Mouse (Mus musculus): ENCODE data around the gene Olfr780.
"Not testable (repeated sequence)": the region's sequence is repeated elsewhere in the genome, so short reads cannot be mapped to it uniquely, and the experiment has no call there.

Olfr780 gene

GRCm38 (mm10) chr10:129317817-129318216, at the start of gene Olfr780:
Olfr780 (plus strand) TSS chr10:129318117.
- in situ Hi-C loops (cut with MboI; ENCODE audit: low pct_unique_long_range_greater_than_20kb in 1 of 2, low sequenced_read_pairs in 2 of 2, unreplicated experiment in 1 of 2) = no loop called here

- in situ Hi-C loops (cut with MboI; ENCODE audit: low pct_unique_long_range_greater_than_20kb in 1 of 2, low sequenced_read_pairs in 2 of 2, unreplicated experiment in 1 of 2) = no loop called here
Observed at GRCm38 (mm10) chr10:129271081-129271535, 46.8 kb upstream of the Olfr780 start, which contains the start of gene Olfr777. Olfr777 (minus strand) TSS chr10:129271485.

- in situ Hi-C loops (cut with MboI; ENCODE audit: low pct_unique_long_range_greater_than_20kb in 1 of 2, low sequenced_read_pairs in 2 of 2, unreplicated experiment in 1 of 2) = not testable (repeated sequence)
Observed at GRCm38 (mm10) chr10:129312973-129313372, 4.9 kb upstream of the Olfr780 start.

GRCm38 (mm10) chr10:129313521-129313920, 4.4 kb upstream of the Olfr780 start:
- in situ Hi-C loops (cut with MboI; ENCODE audit: low pct_unique_long_range_greater_than_20kb in 1 of 2, low sequenced_read_pairs in 2 of 2, unreplicated experiment in 1 of 2) = not testable (repeated sequence)

- in situ Hi-C loops (cut with MboI; ENCODE audit: low pct_unique_long_range_greater_than_20kb in 1 of 2, low sequenced_read_pairs in 2 of 2, unreplicated experiment in 1 of 2) = no loop called here
Observed at GRCm38 (mm10) chr10:129328554-129328953, 10.6 kb downstream of the Olfr780 start, which contains the start of gene Olfr781. Olfr781 (plus strand) TSS chr10:129328854.

- in situ Hi-C loops (cut with MboI; ENCODE audit: low pct_unique_long_range_greater_than_20kb in 1 of 2, low sequenced_read_pairs in 2 of 2, unreplicated experiment in 1 of 2) = no loop called here
Observed at GRCm38 (mm10) chr10:129348550-129348949, 30.6 kb downstream of the Olfr780 start, which contains the start of gene Olfr782. Olfr782 (plus strand) TSS chr10:129348850.

- in situ Hi-C loops (cut with MboI; ENCODE audit: low pct_unique_long_range_greater_than_20kb in 1 of 2, low sequenced_read_pairs in 2 of 2, unreplicated experiment in 1 of 2) = not testable (repeated sequence)
Observed at GRCm38 (mm10) chr10:129352475-129352874, 34.6 kb downstream of the Olfr780 start.

- in situ Hi-C loops (cut with MboI; ENCODE audit: low pct_unique_long_range_greater_than_20kb in 1 of 2, low sequenced_read_pairs in 2 of 2, unreplicated experiment in 1 of 2) = not testable (repeated sequence)
Observed at GRCm38 (mm10) chr10:129356496-129356895, 38.6 kb downstream of the Olfr780 start.

GRCm38 (mm10) chr10:129357307-129357706, 39.4 kb downstream of the Olfr780 start:
- in situ Hi-C loops (cut with MboI; ENCODE audit: low pct_unique_long_range_greater_than_20kb in 1 of 2, low sequenced_read_pairs in 2 of 2, unreplicated experiment in 1 of 2) = no loop called here

All from mouse embryonic stem cell (cell line).